Mouse (Mus musculus) neural tube, embryonic 11.5 days (tissue): ENCODE results near the gene Dhx58. TPM values are rescaled to one million over a fixed set of nuclear protein-coding genes. Genes with fewer than 3 reads are reported as not detected.
A peak's percentile ranks its signal among the peaks of the same experiment; 100 is the strongest.
"Not testable (repeated sequence)": the region's sequence is repeated elsewhere in the genome, so short reads cannot be mapped to it uniquely, and the experiment has no call there.

Experiments used
- ATAC-seq: fragments of 200-750 bp; cut with Nextera tagmentation; 2 replicates; pipeline ENCODE4 v1.8.0; 2017; ENCODE audit warnings: moderate number of reproducible peaks, mild to moderate bottlenecking, moderate TSS enrichment, moderate library complexity; ENCODE audit not compliant: insufficient read depth, low FRiP score, low TSS enrichment
- DNase-seq: peaks from one replicate; pipeline ENCODE4 v3.0.0-alpha.2; 2015; ENCODE audit warnings: low spot score
- H3K27ac ChIP-seq: fragments of 300-500 bp; sonication (generic); 2 replicates; pipeline ENCODE4 v1.5.1; 2014; ENCODE audit warnings: low read depth, mild to moderate bottlenecking, low read length
- H3K27me3 ChIP-seq: fragments of 300-500 bp; sonication (generic); 2 replicates; pipeline ENCODE4 v1.6.1; 2014; ENCODE audit warnings: mild to moderate bottlenecking, low read length, mixed read lengths; ENCODE audit not compliant: control insufficient read depth, insufficient read depth
- H3K36me3 ChIP-seq: fragments of 300-500 bp; sonication (generic); 2 replicates; pipeline ENCODE4 v1.6.1; 2014; ENCODE audit warnings: mild to moderate bottlenecking, low read length, moderate library complexity, mixed read lengths; ENCODE audit not compliant: control insufficient read depth, insufficient read depth
- H3K4me1 ChIP-seq: fragments of 300-500 bp; sonication (generic); 2 replicates; pipeline ENCODE4 v1.6.1; 2014; ENCODE audit warnings: low read length, mixed read lengths; ENCODE audit not compliant: control insufficient read depth, insufficient read depth
- H3K4me2 ChIP-seq: fragments of 300-500 bp; sonication (generic); 2 replicates; pipeline ENCODE4 v1.6.1; 2014; ENCODE audit warnings: low read depth, mild to moderate bottlenecking, moderate library complexity
- H3K4me3 ChIP-seq: fragments of 300-500 bp; sonication (generic); 2 replicates; pipeline ENCODE4 v1.5.1; 2014; ENCODE audit warnings: low read depth, low read length
- H3K9ac ChIP-seq: fragments of 300-500 bp; sonication (generic); 2 replicates; pipeline ENCODE4 v1.6.1; 2014; ENCODE audit warnings: mild to moderate bottlenecking, low read length
- H3K9me3 ChIP-seq: fragments of 300-500 bp; sonication (generic); 2 replicates; pipeline ENCODE4 v1.6.1; 2016; ENCODE audit warnings: low read length; ENCODE audit not compliant: control insufficient read depth
- WGBS: fragments of 180-500 bp; shearing (Covaris S2); extraction: QIAGEN DNeasy Blood & Tissue Kit; methylation state at CpG from one replicate; pipeline ENCODE4 v1.1.7; 2014; 5-methylcytosine and 5-hydroxymethylcytosine counted together
- polyA plus RNA-seq: library from polyadenylated mRNA; unstranded; fragments of >200 nt; fragmentation: Nextera tagmentation; extraction: Ambion mirVana; gene quantifications from 2 replicates; pipeline ENCODE4 v1.2.1, GENCODE M21; 2014

Gene Dhx58
- polyA plus RNA-seq, 1 experiment from 2014 or later, result 1.4 TPM

DNA sequence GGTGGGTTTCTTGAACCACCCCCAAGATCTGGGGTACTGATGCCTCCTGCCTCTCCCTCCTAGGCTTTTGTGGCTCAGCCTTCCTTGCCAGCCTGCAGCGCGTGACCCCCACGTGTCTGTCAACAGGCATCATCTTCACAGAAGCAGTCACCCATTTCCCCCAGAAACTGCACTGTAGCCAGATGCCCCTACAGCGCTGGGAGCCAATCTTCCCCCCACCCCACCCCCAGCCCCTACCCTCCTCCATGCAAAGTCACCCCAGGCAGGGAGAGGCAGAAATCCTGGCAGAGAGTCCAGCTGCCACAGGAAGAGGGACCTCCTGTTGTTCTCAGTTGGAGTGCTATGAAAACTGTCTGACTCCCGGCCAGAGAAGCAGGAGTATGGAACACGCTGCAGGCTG is 47.6 kb downstream of the Dhx58 start:
- Histone ChIP-seq H3K36me3 (no peaks in the 10 kb centered on the region), H3K9me3 (no peaks in the 10 kb centered on the region), H3K27ac (no peak overlapping the region), H3K4me2 (no peak overlapping the region), H3K27me3 (no peaks in the 10 kb centered on the region), H3K4me1 (no peaks in the 10 kb centered on the region), H3K9ac (no peak overlapping the region), H3K4me3 (no peak overlapping the region)
- DNase-seq (peak; percentile 19), ATAC-seq (no peak)
- WGBS, result 16% methylated on average over 6 of the region's 6 CpGs

DNA sequence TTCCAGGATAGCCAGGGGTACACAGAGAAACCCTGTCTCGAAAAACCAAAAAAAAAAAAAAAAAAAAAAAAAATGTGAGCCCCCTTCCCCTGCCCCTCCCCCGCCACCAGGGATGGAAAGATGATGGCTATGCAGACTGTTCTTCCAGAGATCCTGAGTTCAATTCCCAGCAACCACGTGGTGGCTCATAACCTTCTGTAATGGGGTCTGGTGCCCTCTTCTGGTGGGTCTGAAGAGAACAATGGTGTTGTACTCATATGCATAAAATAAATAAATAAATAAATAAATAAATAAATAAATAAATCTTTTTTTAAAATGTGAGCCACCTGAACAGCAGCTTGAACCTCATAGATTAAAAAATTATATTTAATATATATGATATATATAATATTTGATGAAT is 48.5 kb downstream of the Dhx58 start:
- H3K9ac ChIP-seq, H3K9me3 ChIP-seq, H3K4me2 ChIP-seq, H3K4me1 ChIP-seq, ATAC-seq, H3K4me3 ChIP-seq, H3K27ac ChIP-seq, H3K27me3 ChIP-seq, H3K36me3 ChIP-seq, DNase-seq: not testable (repeated sequence)
- 47% methylated on average over 2 of the region's 3 CpGs for WGBS

DNA sequence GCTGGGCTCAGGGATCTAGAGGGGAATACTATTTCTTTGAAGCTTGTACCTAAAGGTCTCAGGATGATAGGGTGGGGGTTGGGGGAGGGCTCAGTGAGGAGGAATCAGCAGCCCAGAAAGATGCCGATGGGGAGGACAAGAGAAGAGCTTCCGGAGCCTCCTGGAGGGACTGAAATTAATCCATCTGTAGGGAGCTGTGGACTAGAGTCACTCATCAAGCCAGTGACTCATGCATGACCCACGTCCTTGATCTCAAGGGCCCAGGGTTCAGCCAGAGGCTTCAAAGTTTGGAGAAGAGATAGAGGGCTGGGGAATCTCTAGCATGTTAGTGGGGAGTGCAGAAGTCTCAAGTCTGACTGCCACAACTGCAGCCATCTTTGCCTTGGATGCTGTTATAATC is 52.3 kb downstream of the Dhx58 start:
- no peaks in the 10 kb centered on the region for H3K9me3 ChIP-seq
- H3K4me2 ChIP-seq, result no peak overlapping the region
- WGBS, result 44% methylated on average over 3 of the region's 3 CpGs
- peaks cover 16% of the 10 kb centered on the region for H3K27me3 ChIP-seq
- H3K4me1 ChIP-seq, result no peaks in the 10 kb centered on the region
- no peaks in the 10 kb centered on the region for H3K36me3 ChIP-seq
- H3K27ac ChIP-seq, result no peak overlapping the region
- ATAC-seq (no peak), DNase-seq (no peak)
- no peak overlapping the region for H3K9ac ChIP-seq
- H3K4me3 ChIP-seq, result no peak overlapping the region

GRCm38 (mm10) chr11:100651205-100651604 is 52.9 kb downstream of the Dhx58 start:
- Histone ChIP-seq H3K9ac (no peak overlapping the region), H3K4me2 (no peak overlapping the region), H3K27ac (no peak overlapping the region), H3K4me1 (no peaks in the 10 kb centered on the region), H3K4me3 (no peak overlapping the region), H3K9me3 (no peaks in the 10 kb centered on the region), H3K36me3 (no peaks in the 10 kb centered on the region), H3K27me3 (peaks cover 16% of the 10 kb centered on the region)
- no peak for ATAC-seq
- 16% methylated on average over 8 of the region's 8 CpGs for WGBS
- no peak for DNase-seq

- WGBS, result 89% methylated on average over 8 of the region's 8 CpGs
- no peaks in the 10 kb centered on the region for H3K9me3 ChIP-seq
- no peak for ATAC-seq
- no peak overlapping the region for H3K27ac ChIP-seq
- H3K27me3 ChIP-seq, result peaks cover 16% of the 10 kb centered on the region
- no peaks in the 10 kb centered on the region for H3K36me3 ChIP-seq
- H3K9ac ChIP-seq, result no peak overlapping the region
- no peaks in the 10 kb centered on the region for H3K4me1 ChIP-seq
- H3K4me3 ChIP-seq, result no peak overlapping the region
- no peak overlapping the region for H3K4me2 ChIP-seq
- DNase-seq, result no peak
These were observed 55.7 kb downstream of the Dhx58 start for GRCm38 (mm10) chr11:100648405-100648804.

DNA sequence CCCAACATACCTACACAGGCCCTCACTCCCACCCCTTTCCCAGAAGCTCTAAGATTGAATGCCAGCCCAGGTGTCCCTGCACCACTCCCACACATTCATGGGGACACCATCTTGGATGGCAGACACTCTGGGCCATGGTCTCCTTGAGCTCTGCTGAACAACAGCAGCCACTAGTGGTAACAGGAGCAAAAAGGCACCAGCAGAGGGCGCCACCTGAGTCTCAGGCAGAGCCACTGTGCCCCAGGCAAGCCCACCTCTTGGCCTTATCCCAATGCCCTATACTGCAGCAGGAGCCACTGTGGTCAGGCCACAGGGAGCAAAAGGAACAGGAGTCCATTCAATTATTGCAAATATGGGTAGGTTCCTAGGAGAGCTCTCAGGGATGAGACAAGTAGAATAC is 57.8 kb downstream of the Dhx58 start:
- H3K27me3 ChIP-seq, result peaks cover 16% of the 10 kb centered on the region
- no peak overlapping the region for H3K4me2 ChIP-seq
- no peaks in the 10 kb centered on the region for H3K36me3 ChIP-seq
- DNase-seq (peak; percentile 63), ATAC-seq (no peak)
- H3K9me3 ChIP-seq, result no peaks in the 10 kb centered on the region
- H3K9ac ChIP-seq, result no peak overlapping the region
- H3K4me1 ChIP-seq, result no peaks in the 10 kb centered on the region
- H3K27ac ChIP-seq, result no peak overlapping the region
- WGBS, result 18% methylated on average over 1 of the region's 1 CpGs
- no peak overlapping the region for H3K4me3 ChIP-seq

Other genes with a start within 250 kb of the Dhx58 start
- 13.9 and 14.8 TPM in 2 replicates for gene Klhl11, start 231.5 kb downstream of the Dhx58 start, polyA plus RNA-seq
- gene Acly, start 176.3 kb downstream of the Dhx58 start, polyA plus RNA-seq, result 330 and 394 TPM in 2 replicates
- gene Ttc25, start 158.7 kb downstream of the Dhx58 start, polyA plus RNA-seq, result 1.0 and 1.4 TPM in 2 replicates
- 26.1 and 28.0 TPM in 2 replicates for gene Cnp, start 129.4 kb downstream of the Dhx58 start, polyA plus RNA-seq
- 112 and 115 TPM in 2 replicates for gene Nkiras2, start 85.0 kb downstream of the Dhx58 start, polyA plus RNA-seq
- gene Dnajc7, start 84.1 kb downstream of the Dhx58 start, polyA plus RNA-seq, result 77.0 and 81.1 TPM in 2 replicates
- 0.32 TPM in 1 of 2 replicates, not detected in the other for gene Zfp385c, start 11.8 kb downstream of the Dhx58 start, polyA plus RNA-seq
- 61.3 and 66.4 TPM in 2 replicates for gene Kat2a, start 8.2 kb upstream of the Dhx58 start, polyA plus RNA-seq
- not detected in 2 replicates for gene Hspb9, start 9.6 kb upstream of the Dhx58 start, polyA plus RNA-seq
- gene Rab5c, start 33.9 kb upstream of the Dhx58 start, polyA plus RNA-seq, result 58.8 and 63.3 TPM in 2 replicates
- 2.2 and 2.4 TPM in 2 replicates for gene Kcnh4, start 55.7 kb upstream of the Dhx58 start, polyA plus RNA-seq
- gene Hcrt, start 58.7 kb upstream of the Dhx58 start, polyA plus RNA-seq, result not detected in 2 replicates
- gene Ghdc, start 66.7 kb upstream of the Dhx58 start, polyA plus RNA-seq, result 2.2 and 2.4 TPM in 2 replicates
- gene Stat5b, start 146.5 kb upstream of the Dhx58 start, polyA plus RNA-seq, result 18.3 and 20.2 TPM in 2 replicates
- gene Stat5a, start 155.1 kb upstream of the Dhx58 start, polyA plus RNA-seq, result 1.3 and 1.9 TPM in 2 replicates
- gene Stat3, start 235.3 kb upstream of the Dhx58 start, polyA plus RNA-seq, result 34.7 and 42.1 TPM in 2 replicates